Mouse (Mus musculus) MEL (cell line): Measurements from ENCODE around the gene Cadm2.

Source experiments
- GABPA ChIP-seq: IDR thresholded peaks from 2 replicates; pipeline ENCODE4 v1.6.1; 2012; ENCODE audit warnings: low read depth, mild to moderate bottlenecking, inconsistent platforms, low read length, improper control_type of control experiment, moderate library complexity
- MAX ChIP-seq: IDR thresholded peaks from 2 replicates; pipeline ENCODE4 v1.6.1; 2011; ENCODE audit warnings: low read length, improper control_type of control experiment
- MXI1 ChIP-seq: IDR thresholded peaks from 2 replicates; pipeline ENCODE4 v1.6.1; 2011; ENCODE audit warnings: mild to moderate bottlenecking, low read depth, low read length, improper control_type of control experiment
- MYB ChIP-seq: IDR thresholded peaks from 2 replicates; pipeline ENCODE4 v1.6.1; 2011; ENCODE audit warnings: mild to moderate bottlenecking, low read depth, low read length, improper control_type of control experiment
- USF1 ChIP-seq: IDR thresholded peaks from 2 replicates; pipeline ENCODE4 v1.6.1; 2014; ENCODE audit warnings: low read depth, mild to moderate bottlenecking, inconsistent platforms, low read length, improper control_type of control experiment, moderate library complexity

- TF ChIP-seq USF1 (no peak), MYB (no peak), GABPA (no peak), MAX (no peak), MXI1 (no peak)
These were observed 394.0 kb downstream of the Cadm2 start for GRCm38 (mm10) chr16:67226696-67227095.
